Comparison of ENCODE assay signal across 7 mouse cellular contexts in genomic region chr6:72873338-72873737, GRCm38 (mm10). TPM values are rescaled to one million over a fixed set of nuclear protein-coding genes. Genes with fewer than 3 reads are reported as not detected.
DNase-seq lines count a peak whose midpoint lies in the region; ATAC-seq and TF ChIP-seq lines count a peak whose summit lies in the region.

No protein-coding gene starts in this region.

- H3K36me3 ChIP-seq in liver, postnatal 0 days (replicated peaks; ENCODE audit: insufficient read depth, low read length): no peaks in the 10 kb centered on the region
- H3K36me3 ChIP-seq in midbrain, embryonic 16.5 days (ENCODE audit: control insufficient read depth, insufficient read depth, low read length): no peaks in the 10 kb centered on the region
- no peaks in the 10 kb centered on the region for H3K36me3 ChIP-seq in hindbrain, embryonic 14.5 days (replicated peaks; ENCODE audit: control insufficient read depth, insufficient read depth)

- WGBS in liver, postnatal 0 days (ENCODE audit: insufficient replicate concordance): 83% methylated on average over 3 of the region's 3 CpGs
- 81% methylated on average over 3 of the region's 3 CpGs for WGBS in midbrain, embryonic 16.5 days
- WGBS in hindbrain, embryonic 14.5 days: 90% methylated on average over 3 of the region's 3 CpGs

- no peak for TF ChIP-seq CTCF in liver, postnatal 0 days (IDR thresholded peaks at IDR 0.05; ENCODE audit: low read depth)

- peak; percentile 66; the same call in 1 of the 2 replicates for ATAC-seq in liver, postnatal 0 days
- ATAC-seq in midbrain, embryonic 16.5 days: no peak
- ATAC-seq in hindbrain, embryonic 14.5 days (ENCODE audit: low FRiP score): no peak

- no peak overlapping the region for H3K4me2 ChIP-seq in liver, postnatal 0 days (ENCODE audit: low read depth, low read length)
- H3K4me2 ChIP-seq in midbrain, embryonic 16.5 days (ENCODE audit: low read length): no peak overlapping the region
- H3K4me2 ChIP-seq in hindbrain, embryonic 14.5 days (replicated peaks): no peak overlapping the region

- intact Hi-C loops in heart, postnatal 10 days (cut with DNase I): no loop called here

- no peaks in the 10 kb centered on the region for H3K9me3 ChIP-seq in liver, postnatal 0 days (ENCODE audit: low read length)
- no peaks in the 10 kb centered on the region for H3K9me3 ChIP-seq in midbrain, embryonic 16.5 days (replicated peaks; ENCODE audit: control insufficient read depth, low read length, poor library complexity, severe bottlenecking)
- H3K9me3 ChIP-seq in hindbrain, embryonic 14.5 days (ENCODE audit: control insufficient read depth, low read length): no peaks in the 10 kb centered on the region

- DNase-seq in liver, postnatal 0 days: peak; percentile 26
- no peak for DNase-seq in liver
- peak; percentile 45 for DNase-seq in cerebellum, adult 9-11 months
- DNase-seq in heart, postnatal 10 days: peak; percentile 78 to 79
- DNase-seq in skeletal muscle tissue, adult 2 months (ENCODE audit: low read depth, low spot score): peak; percentile 66
- no peak for DNase-seq in hindbrain, embryonic 14.5 days (ENCODE audit: low spot score)

- no peak overlapping the region for H3K9ac ChIP-seq in liver, postnatal 0 days (replicated peaks)
- no peak overlapping the region for H3K9ac ChIP-seq in midbrain, embryonic 16.5 days (ENCODE audit: low read depth, low read length)
- H3K9ac ChIP-seq in hindbrain, embryonic 14.5 days: no peak overlapping the region

- no peaks in the 10 kb centered on the region for H3K27me3 ChIP-seq in liver, postnatal 0 days (ENCODE audit: insufficient read depth, low read length)
- no peaks in the 10 kb centered on the region for H3K27me3 ChIP-seq in midbrain, embryonic 16.5 days (ENCODE audit: control insufficient read depth, insufficient read depth, low read depth, low read length)
- no peaks in the 10 kb centered on the region for H3K27me3 ChIP-seq in hindbrain, embryonic 14.5 days (ENCODE audit: control insufficient read depth, insufficient read depth, low read length)

- TF ChIP-seq EP300 in liver, postnatal 0 days (IDR thresholded peaks at IDR 0.05; ENCODE audit: low read depth): no peak

- H3K27ac ChIP-seq in liver, postnatal 0 days (ENCODE audit: low read depth): no peak overlapping the region
- H3K27ac ChIP-seq in midbrain, embryonic 16.5 days (ENCODE audit: low read length): no peak overlapping the region
- H3K27ac ChIP-seq in hindbrain, embryonic 14.5 days: no peak overlapping the region

- H3K4me1 ChIP-seq in liver, postnatal 0 days (ENCODE audit: insufficient read depth): peaks cover 25% of the 10 kb centered on the region
- H3K4me1 ChIP-seq in midbrain, embryonic 16.5 days (ENCODE audit: control insufficient read depth, insufficient read depth, low read length): no peaks in the 10 kb centered on the region; the same call in 1 of the 2 replicates
- H3K4me1 ChIP-seq in hindbrain, embryonic 14.5 days (replicated peaks; ENCODE audit: control insufficient read depth, insufficient read depth, low read length): peaks cover 14% of the 10 kb centered on the region; the same call in 1 of the 2 replicates

- no peak overlapping the region for H3K4me3 ChIP-seq in liver, postnatal 0 days (ENCODE audit: low read depth, low read length)
- no peak overlapping the region for H3K4me3 ChIP-seq in midbrain, embryonic 16.5 days (ENCODE audit: low read depth, low read length)
- no peak overlapping the region for H3K4me3 ChIP-seq in hindbrain, embryonic 14.5 days (replicated peaks; ENCODE audit: low read length)

RNA-seq across cellular contexts. Expression of gene Kcmf1, which starts 26.4 kb away (rescaled TPM):
- 32.9 and 33.5 TPM in 2 replicates for polyA plus RNA-seq in liver, postnatal 0 days (2015; fragmentation: Nextera tagmentation; extraction: Ambion mirVana)
- total RNA-seq in heart, postnatal 10 days (2021): 10 to 100 TPM; 89.6 to 92.4 TPM
- 29.7 and 32.4 TPM in 2 replicates for polyA plus RNA-seq in midbrain, embryonic 16.5 days (2015; fragmentation: Nextera tagmentation; extraction: Ambion mirVana)
- 41.1 and 43.1 TPM in 2 replicates for polyA plus RNA-seq in hindbrain, embryonic 14.5 days (2014; fragmentation: Nextera tagmentation; extraction: Ambion mirVana)

Comparison
In these comparisons a context has a peak if more than half of its experiments do, and no peak if none do; other contexts are left out.
1. DNase-seq: peak in liver, postnatal 0 days (single experiment), cerebellum, adult 9-11 months (single experiment), heart, postnatal 10 days (2 of 2) and skeletal muscle tissue, adult 2 months (single experiment); none in liver (single experiment) and hindbrain, embryonic 14.5 days (single experiment).